Mouse (Mus musculus) kidney, adult 10 weeks (tissue): ENCODE measurements around the gene Gm10300. TPM values are rescaled to one million over a fixed set of nuclear protein-coding genes. Genes with fewer than 3 reads are reported as not detected.

Source experiments
- polyA plus RNA-seq: library from polyadenylated mRNA; stranded (reverse); fragments of 350-450 nt; fragmentation: Illumina TruSeq; extraction: RNeasy Lipid Tissue Mini Kit (QIAGEN cat#74804); gene quantifications from one replicate; pipeline ENCODE4 v1.2.3, GENCODE M21; 2014; ENCODE audit warnings: low read depth, low replicate concordance

The Gm10300 gene
- 0.61 TPM for polyA plus RNA-seq

GRCm38 (mm10) chr4:132074077-132074932 is at the start of gene Gm10300:
Gm10300 (plus strand) TSS chr4:132074697.

GRCm38 (mm10) chr4:132074933-132075769 is 654 bp downstream of the Gm10300 start, which contains the start of gene Epb41:
Epb41 (minus strand) TSS chr4:132075321.

Other genes starting within 250 kb of the Gm10300 start
- 8.6 TPM for gene Ptpru, start 236.4 kb upstream of the Gm10300 start, polyA plus RNA-seq
- gene Mecr, start 231.2 kb upstream of the Gm10300 start, polyA plus RNA-seq, result 4.2 TPM
- 12.8 TPM for gene Srsf4, start 201.1 kb upstream of the Gm10300 start, polyA plus RNA-seq
- gene Tmem200b, start 152.9 kb upstream of the Gm10300 start, polyA plus RNA-seq, result not detected
- gene Epb41, start 624 bp downstream of the Gm10300 start, polyA plus RNA-seq, result 112 TPM
- gene Oprd1, start 69.8 kb downstream of the Gm10300 start, polyA plus RNA-seq, result not detected
- gene Ythdf2, start 137.6 kb downstream of the Gm10300 start, polyA plus RNA-seq, result 38.8 TPM
- gene Gmeb1, start 186.9 kb downstream of the Gm10300 start, polyA plus RNA-seq, result 3.7 TPM
- gene Taf12, start 199.7 kb downstream of the Gm10300 start, polyA plus RNA-seq, result 15.7 TPM
- not detected for gene Rab42, start 228.7 kb downstream of the Gm10300 start, polyA plus RNA-seq